Mouse (Mus musculus) heart, embryonic 15.5 days (tissue): ENCODE results near the gene Copb1. TPM values are rescaled to one million over a fixed set of nuclear protein-coding genes. Genes with fewer than 3 reads are reported as not detected.

Experiments
- ATAC-seq: fragments of 200-750 bp; cut with Nextera tagmentation; replicated peaks from 2 replicates; pipeline ENCODE4 v1.8.0; 2017; ENCODE audit warnings: low read depth, moderate TSS enrichment; ENCODE audit not compliant: insufficient number of reproducible peaks, insufficient read depth, low FRiP score
- H3K27ac ChIP-seq: fragments of 300-500 bp; sonication (generic); 2 replicates; pipeline ENCODE4 v1.5.1; 2015; ENCODE audit warnings: mild to moderate bottlenecking, inconsistent platforms
- H3K27me3 ChIP-seq: fragments of 300-500 bp; sonication (generic); 2 replicates; pipeline ENCODE4 v1.6.1; 2015; ENCODE audit warnings: inconsistent platforms
- H3K36me3 ChIP-seq: fragments of 300-500 bp; sonication (generic); 2 replicates; pipeline ENCODE4 v1.6.1; 2015; ENCODE audit warnings: mild to moderate bottlenecking, inconsistent platforms
- H3K4me1 ChIP-seq: fragments of 300-500 bp; sonication (generic); replicated peaks from 2 replicates; pipeline ENCODE4 v1.6.1; 2015; ENCODE audit warnings: inconsistent platforms
- H3K4me2 ChIP-seq: fragments of 300-500 bp; sonication (generic); 2 replicates; pipeline ENCODE4 v1.6.1; 2015; ENCODE audit warnings: inconsistent platforms, mild to moderate bottlenecking, moderate library complexity
- H3K4me3 ChIP-seq: fragments of 300-500 bp; sonication (generic); 2 replicates; pipeline ENCODE4 v1.5.1; 2015; ENCODE audit warnings: mild to moderate bottlenecking, inconsistent platforms
- H3K9ac ChIP-seq: fragments of 300-500 bp; sonication (generic); 2 replicates; pipeline ENCODE4 v1.6.1; 2015; ENCODE audit warnings: mild to moderate bottlenecking, inconsistent platforms
- H3K9me3 ChIP-seq: fragments of 300-500 bp; sonication (generic); replicated peaks from 2 replicates; pipeline ENCODE4 v1.6.1; 2016; ENCODE audit warnings: inconsistent platforms
- WGBS: fragments of 180-500 bp; shearing (Covaris S2); methylation state at CpG from one replicate; pipeline ENCODE4 v1.1.7; 2015; ENCODE audit warnings: mixed read lengths; 5-methylcytosine and 5-hydroxymethylcytosine counted together
- polyA plus RNA-seq: library from polyadenylated mRNA; unstranded; fragments of >200 nt; fragmentation: Nextera tagmentation; extraction: Ambion mirVana; gene quantifications from 2 replicates; pipeline ENCODE4 v1.2.1, GENCODE M21; 2015

Copb1 gene
- polyA plus RNA-seq: 67.8 and 73.5 TPM in 2 replicates

GRCm38 (mm10) chr7:114253885-114254833 is at the start of gene Copb1:
TSS of gene Copb1 (minus strand) at chr7:114254711.
- WGBS: 2% methylated on average over 75 of the region's 75 CpGs
- Histone ChIP-seq H3K9ac (peak within 1 kb of the TSS; percentile 87), H3K36me3 (peaks cover 26% of the 10 kb centered on the region), H3K4me3 (peak within 1 kb of the TSS; percentile 74), H3K9me3 (no peaks in the 10 kb centered on the region), H3K4me2 (peak within 1 kb of the TSS; percentile 63), H3K4me1 (peaks cover 4% of the 10 kb centered on the region), H3K27me3 (no peaks in the 10 kb centered on the region), H3K27ac (peak within 1 kb of the TSS; percentile 71)
- peak; percentile 98 for ATAC-seq

GRCm38 (mm10) chr7:114301293-114301782 is 46.8 kb upstream of the Copb1 start:
- ATAC-seq: no peak
- 22% methylated on average over 4 of the region's 4 CpGs for WGBS
- Histone ChIP-seq H3K4me1 (no peaks in the 10 kb centered on the region), H3K27ac (no peak overlapping the region), H3K9me3 (no peaks in the 10 kb centered on the region), H3K4me3 (no peak overlapping the region), H3K27me3 (no peaks in the 10 kb centered on the region), H3K4me2 (no peak overlapping the region), H3K36me3 (no peaks in the 10 kb centered on the region), H3K9ac (no peak overlapping the region)

DNA sequence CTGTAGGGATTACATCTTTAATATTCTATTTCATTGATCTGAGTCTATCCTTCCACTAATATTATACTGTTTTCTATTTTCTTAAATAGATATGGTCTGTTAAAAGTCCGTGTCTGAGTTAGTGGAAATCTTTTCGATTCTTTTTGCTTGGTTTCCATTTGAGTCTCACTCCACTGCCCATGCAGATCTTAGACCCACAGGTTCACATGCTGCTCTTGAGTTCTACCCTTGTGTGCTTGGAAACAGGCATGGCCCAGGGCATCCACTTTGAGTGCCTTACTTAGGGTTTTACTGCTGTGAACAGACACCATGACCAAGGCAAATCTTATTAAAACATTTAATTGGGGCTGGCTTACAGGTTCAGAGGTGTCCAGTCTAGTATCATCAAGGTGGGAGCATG is 46.3 kb upstream of the Copb1 start:
- Histone ChIP-seq H3K27ac (no peak overlapping the region), H3K4me1 (no peaks in the 10 kb centered on the region), H3K4me2 (no peak overlapping the region), H3K9ac (no peak overlapping the region), H3K9me3 (no peaks in the 10 kb centered on the region), H3K27me3 (no peaks in the 10 kb centered on the region), H3K4me3 (no peak overlapping the region), H3K36me3 (no peaks in the 10 kb centered on the region)
- no peak for ATAC-seq
- 85% methylated on average over 2 of the region's 2 CpGs for WGBS

GRCm38 (mm10) chr7:114299247-114299646 is 44.7 kb upstream of the Copb1 start:
- Histone ChIP-seq H3K27me3 (no peaks in the 10 kb centered on the region), H3K9ac (no peak overlapping the region), H3K4me1 (no peaks in the 10 kb centered on the region), H3K4me3 (no peak overlapping the region), H3K27ac (no peak overlapping the region), H3K9me3 (no peaks in the 10 kb centered on the region), H3K4me2 (no peak overlapping the region), H3K36me3 (no peaks in the 10 kb centered on the region)
- WGBS: 47% methylated on average over 4 of the region's 4 CpGs
- no peak for ATAC-seq

DNA sequence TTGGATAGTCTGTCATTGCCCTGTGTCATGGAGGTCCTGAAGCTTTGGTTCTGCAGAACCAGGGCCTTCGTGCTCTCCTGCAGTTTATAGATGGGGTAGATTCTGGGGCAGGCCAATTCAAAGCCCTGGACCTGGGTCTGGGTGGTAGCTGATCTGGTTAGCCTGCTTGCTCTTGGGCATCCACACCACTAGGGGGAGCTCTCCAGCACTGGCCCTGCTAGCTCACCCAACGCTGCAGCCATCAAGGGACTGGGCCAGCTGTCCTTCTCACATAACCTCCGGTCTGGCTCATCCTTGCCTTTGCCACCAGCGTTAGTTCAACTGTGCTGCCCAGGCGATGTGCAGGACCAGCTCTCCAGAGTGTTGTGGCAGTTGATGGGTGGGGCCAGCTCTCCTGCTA is 40.2 kb upstream of the Copb1 start:
- no peaks in the 10 kb centered on the region for H3K36me3 ChIP-seq
- ATAC-seq: no peak
- H3K4me1 ChIP-seq: peaks cover 16% of the 10 kb centered on the region
- no peak overlapping the region for H3K4me3 ChIP-seq
- H3K27me3 ChIP-seq: no peaks in the 10 kb centered on the region
- no peaks in the 10 kb centered on the region for H3K9me3 ChIP-seq
- no peak overlapping the region for H3K27ac ChIP-seq
- H3K9ac ChIP-seq: no peak overlapping the region
- 85% methylated on average over 5 of the region's 5 CpGs for WGBS
- H3K4me2 ChIP-seq: no peak overlapping the region

DNA sequence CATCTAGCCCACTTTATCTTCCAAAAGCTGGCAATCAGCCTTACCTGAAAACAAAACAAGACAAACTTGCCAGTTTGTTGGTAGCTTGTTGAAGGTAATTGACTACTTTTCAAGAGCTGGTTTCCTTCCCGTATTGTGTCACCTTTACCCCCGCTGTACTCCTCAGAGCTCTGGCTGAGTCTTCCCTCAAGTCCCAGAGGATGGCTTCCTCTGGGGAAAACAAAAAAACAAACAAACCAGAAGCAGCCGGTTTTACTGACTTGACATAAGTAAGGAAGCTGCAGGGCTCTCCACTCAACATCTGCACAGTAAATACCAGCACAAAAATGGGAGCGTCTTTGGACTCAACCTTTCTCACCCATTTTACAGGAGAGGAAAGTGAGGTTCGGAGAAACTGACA is 39.4 kb upstream of the Copb1 start:
- no peak overlapping the region for H3K9ac ChIP-seq
- no peaks in the 10 kb centered on the region for H3K9me3 ChIP-seq
- no peak overlapping the region for H3K27ac ChIP-seq
- no peaks in the 10 kb centered on the region for H3K36me3 ChIP-seq
- H3K4me2 ChIP-seq: no peak overlapping the region
- H3K4me1 ChIP-seq: peaks cover 16% of the 10 kb centered on the region
- ATAC-seq: no peak
- no peak overlapping the region for H3K4me3 ChIP-seq
- H3K27me3 ChIP-seq: no peaks in the 10 kb centered on the region
- WGBS: 74% methylated on average over 5 of the region's 5 CpGs

DNA sequence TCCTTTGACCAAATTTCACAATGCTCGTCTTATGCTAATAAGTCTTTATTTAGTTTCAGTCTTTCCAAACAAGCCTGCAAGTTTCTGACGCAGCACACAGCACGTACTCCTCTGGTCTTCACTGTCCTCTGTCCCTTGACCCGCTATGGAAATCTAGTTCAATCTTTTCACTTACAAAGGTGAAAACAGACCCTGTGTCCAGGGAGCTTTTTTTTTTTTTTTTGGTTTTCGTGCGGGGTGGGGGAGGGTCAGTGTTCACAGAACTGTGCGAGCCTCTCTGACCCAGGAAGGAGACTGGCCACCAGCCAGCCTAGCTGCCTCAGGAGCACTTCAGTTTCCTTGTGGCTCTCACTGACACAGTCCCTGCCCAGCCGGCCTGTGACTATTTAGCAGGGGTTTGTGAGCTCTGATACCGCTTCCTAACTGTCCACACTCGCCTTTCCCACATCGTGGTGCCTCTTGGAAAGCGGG is 38.0 kb upstream of the Copb1 start:
- Histone ChIP-seq H3K4me1 (peaks cover 16% of the 10 kb centered on the region), H3K4me3 (peak overlapping the region; percentile 47), H3K4me2 (peak overlapping the region; percentile 61), H3K27me3 (no peaks in the 10 kb centered on the region), H3K36me3 (no peaks in the 10 kb centered on the region), H3K27ac (peak overlapping the region; percentile 75), H3K9me3 (no peaks in the 10 kb centered on the region), H3K9ac (peak overlapping the region; percentile 53)
- 5% methylated on average over 12 of the region's 12 CpGs for WGBS
- peak; percentile 77; the same call in 1 of the 2 replicates for ATAC-seq

DNA sequence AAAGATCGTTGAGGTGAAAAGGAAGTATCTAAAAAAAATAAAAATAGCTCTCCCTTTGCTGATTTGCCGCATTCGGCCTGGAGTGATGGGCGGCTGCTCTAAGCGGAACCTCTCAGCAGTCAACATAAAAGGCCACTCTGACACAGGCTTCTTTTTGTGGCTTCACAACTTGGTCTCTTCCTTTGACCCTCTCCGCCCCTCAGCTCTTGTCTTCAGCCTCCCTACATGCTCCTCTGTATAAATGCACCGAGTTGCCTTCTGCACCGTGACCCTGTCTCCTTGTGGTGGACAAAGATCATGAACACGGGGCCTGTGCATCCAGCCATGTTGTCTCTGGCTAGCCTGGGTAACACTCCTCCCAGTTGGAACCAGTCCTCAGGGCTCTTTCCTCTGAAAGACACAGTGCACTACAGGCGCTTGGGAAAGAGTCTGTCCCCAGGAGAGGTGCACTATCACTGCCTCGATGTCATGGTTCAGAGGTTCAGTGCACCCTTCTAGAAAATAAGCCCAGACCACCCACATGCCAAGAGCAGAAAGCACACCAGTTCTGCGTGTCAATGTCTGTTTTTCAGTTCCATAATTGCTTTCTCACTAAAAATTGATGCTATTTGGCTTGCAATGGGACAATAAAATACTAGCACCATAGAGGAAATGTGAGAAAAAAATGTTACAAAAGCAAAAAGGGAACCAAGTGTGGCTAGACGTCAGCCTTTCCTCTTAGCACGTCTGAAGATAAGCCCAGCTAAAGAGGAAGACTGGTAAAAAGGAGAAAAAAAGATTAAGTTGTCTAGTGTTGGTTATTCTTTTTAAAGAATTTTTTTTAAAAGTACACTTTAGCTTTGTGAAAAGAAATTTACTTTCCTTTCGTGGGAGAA is 37.2 kb upstream of the Copb1 start:
- Histone ChIP-seq H3K36me3 (no peaks in the 10 kb centered on the region), H3K4me1 (peaks cover 16% of the 10 kb centered on the region), H3K9me3 (no peaks in the 10 kb centered on the region), H3K4me3 (no peak overlapping the region), H3K4me2 (peak overlapping the region; percentile 61), H3K27me3 (no peaks in the 10 kb centered on the region), H3K27ac (peak overlapping the region; percentile 75), H3K9ac (no peak overlapping the region)
- no peak; the same call in 1 of the 2 replicates for ATAC-seq
- 44% methylated on average over 15 of the region's 15 CpGs for WGBS

- whole genome bisulfite sequencing: 70% methylated on average over 5 of the region's 5 CpGs
- ATAC-seq: no peak
- H3K4me1 ChIP-seq: peaks cover 16% of the 10 kb centered on the region
- peak overlapping the region; percentile 9; the same call in 1 of the 2 replicates for H3K27ac ChIP-seq
- H3K9ac ChIP-seq: no peak overlapping the region
- no peaks in the 10 kb centered on the region for H3K36me3 ChIP-seq
- H3K4me2 ChIP-seq: no peak overlapping the region
- H3K9me3 ChIP-seq: no peaks in the 10 kb centered on the region
- H3K4me3 ChIP-seq: no peak overlapping the region
- H3K27me3 ChIP-seq: no peaks in the 10 kb centered on the region
These were observed 35.6 kb upstream of the Copb1 start for GRCm38 (mm10) chr7:114290078-114290506.

DNA sequence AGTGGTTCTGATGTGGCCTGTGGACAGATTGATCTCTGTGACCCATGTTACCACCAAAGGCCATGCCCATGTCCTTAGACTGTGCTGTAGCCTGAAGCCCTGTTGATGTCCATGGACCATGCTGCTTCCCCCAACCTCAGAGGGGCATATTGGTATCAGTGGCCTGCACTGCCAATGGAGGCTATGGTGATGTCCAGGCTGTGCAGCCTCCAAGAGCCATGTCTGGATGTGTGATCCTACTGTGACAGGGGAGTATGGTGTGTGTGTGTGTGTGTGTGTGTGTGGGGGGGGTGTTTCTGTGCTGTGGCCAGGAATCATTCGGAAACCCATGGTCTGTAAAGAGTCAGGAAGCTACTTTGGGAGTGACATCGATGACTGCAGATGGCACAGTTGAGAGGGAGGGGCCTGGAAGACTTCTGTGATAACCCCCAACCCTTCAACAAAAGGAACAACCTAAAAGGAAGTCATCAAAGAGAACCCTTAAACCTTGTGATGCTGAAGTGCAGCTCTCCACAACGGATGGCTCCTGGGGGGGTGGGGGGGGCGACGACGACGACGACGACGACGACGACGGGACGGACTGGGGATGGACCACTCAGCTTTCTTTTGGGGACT is 29.9 kb upstream of the Copb1 start:
- Histone ChIP-seq H3K4me2 (no peak overlapping the region), H3K4me3 (no peak overlapping the region), H3K27me3 (no peaks in the 10 kb centered on the region), H3K27ac (no peak overlapping the region), H3K9me3 (no peaks in the 10 kb centered on the region), H3K36me3 (no peaks in the 10 kb centered on the region), H3K9ac (no peak overlapping the region), H3K4me1 (no peaks in the 10 kb centered on the region)
- no peak for ATAC-seq
- WGBS: 88% methylated on average over 14 of the region's 14 CpGs

- H3K4me1 ChIP-seq: no peaks in the 10 kb centered on the region
- no peak overlapping the region for H3K27ac ChIP-seq
- no peak overlapping the region for H3K4me2 ChIP-seq
- no peak for ATAC-seq
- H3K4me3 ChIP-seq: no peak overlapping the region
- 80% methylated on average over 9 of the region's 9 CpGs for WGBS
- no peak overlapping the region for H3K9ac ChIP-seq
- no peaks in the 10 kb centered on the region for H3K9me3 ChIP-seq
- no peaks in the 10 kb centered on the region for H3K36me3 ChIP-seq
- H3K27me3 ChIP-seq: no peaks in the 10 kb centered on the region
These were observed 28.5 kb upstream of the Copb1 start for GRCm38 (mm10) chr7:114283006-114283405.
